Mouse (Mus musculus) CH12.LX (cell line): ENCODE measurements around the gene Mrpl41. TPM values are rescaled to one million over a fixed set of nuclear protein-coding genes. Genes with fewer than 3 reads are reported as not detected.
A peak's percentile ranks its signal among the peaks of the same experiment; 100 is the strongest.

Experiments used
- DNase-seq: peaks from one replicate; pipeline ENCODE4 v3.0.0-alpha.2; 2013; ENCODE audit errors: extremely low read depth
- H3K27ac ChIP-seq: 2 replicates; pipeline ENCODE4 v1.5.1; 2012; ENCODE audit warnings: low read depth, mild to moderate bottlenecking, control low read depth, moderate library complexity; ENCODE audit not compliant: insufficient read depth
- H3K27me3 ChIP-seq: replicated peaks from 2 replicates; pipeline ENCODE3; 2012; ENCODE audit warnings: inconsistent platforms
- H3K36me3 ChIP-seq, 2 experiments: replicated peaks in 1 of 2; 2 replicates each; pipeline versions ENCODE3 to v1.6.1; 2012; ENCODE audit warnings: inconsistent platforms in 1 of 2, low read length in 1 of 2, mild to moderate bottlenecking in 1 of 2, mixed read lengths in 1 of 2, moderate library complexity in 1 of 2; ENCODE audit not compliant: control insufficient read depth in 1 of 2, insufficient read depth in 1 of 2
- H3K4me1 ChIP-seq, 2 experiments: 2 replicates each; pipeline ENCODE4 v1.6.1; 2012; ENCODE audit warnings: inconsistent platforms in 1 of 2, moderate library complexity in 1 of 2; ENCODE audit not compliant: insufficient read depth in 2 of 2, control insufficient read depth in 1 of 2
- H3K4me2 ChIP-seq: 2 replicates; pipeline ENCODE4 v1.6.1; 2012; ENCODE audit warnings: low read depth, mild to moderate bottlenecking, control low read depth; ENCODE audit not compliant: poor library complexity, insufficient read depth, severe bottlenecking
- H3K4me3 ChIP-seq, 3 experiments: fragments of 150-350 bp in 1 of 3; sonication (generic) in 1 of 3; replicated peaks in 1 of 3; 2 replicates each; pipeline versions ENCODE3 to v1.5.1; 2011 to 2012; ENCODE audit warnings: low read depth in 2 of 3, low read length in 2 of 3, mild to moderate bottlenecking in 2 of 3, moderate library complexity in 2 of 3, control low read depth in 1 of 3, improper control_type of control experiment in 1 of 3, inconsistent platforms in 1 of 3, mixed read lengths in 1 of 3; ENCODE audit not compliant: poor library complexity in 1 of 3
- H3K79me2 ChIP-seq: replicated peaks from 2 replicates; pipeline ENCODE4 v1.6.1; 2012; ENCODE audit warnings: mild to moderate bottlenecking, moderate library complexity; ENCODE audit not compliant: control insufficient read depth, poor library complexity, insufficient read depth, severe bottlenecking; ENCODE audit errors: extremely low read depth
- H3K9ac ChIP-seq: 2 replicates; pipeline ENCODE4 v1.6.1; 2012; ENCODE audit warnings: low read depth, mild to moderate bottlenecking, control low read depth, moderate library complexity; ENCODE audit not compliant: insufficient read depth
- H3K9me3 ChIP-seq: replicated peaks from 2 replicates; pipeline ENCODE3; 2012; ENCODE audit warnings: low read length, inconsistent platforms, mixed read lengths
- BHLHE40 ChIP-seq: IDR thresholded peaks from 2 replicates; pipeline ENCODE4 v1.6.1; 2011; ENCODE audit warnings: mild to moderate bottlenecking, low read depth, low read length, improper control_type of control experiment
- CHD1 ChIP-seq: IDR thresholded peaks from 2 replicates; pipeline ENCODE4 v1.6.1; 2012; ENCODE audit warnings: low read depth, low read length, improper control_type of control experiment, inconsistent platforms
- CHD2 ChIP-seq: IDR thresholded peaks from 2 replicates; pipeline ENCODE4 v1.6.1; 2011; ENCODE audit warnings: low read length, improper control_type of control experiment
- CTCF ChIP-seq, 2 experiments: IDR thresholded peaks in 1 of 2; conservative IDR thresholded peaks in 1 of 2; 2 replicates each; pipeline ENCODE4 v1.5.1; 2011 to 2012; ENCODE audit warnings: low read depth in 2 of 2, low read length in 2 of 2, improper control_type of control experiment in 1 of 2, inconsistent platforms in 1 of 2, mild to moderate bottlenecking in 1 of 2, moderate library complexity in 1 of 2
- E2F4 ChIP-seq: IDR thresholded peaks from 2 replicates; pipeline ENCODE4 v1.6.1; 2011; ENCODE audit warnings: low read depth, low read length, improper control_type of control experiment; ENCODE audit not compliant: insufficient replicate concordance
- ELF1 ChIP-seq: IDR thresholded peaks from 2 replicates; pipeline ENCODE4 v1.6.1; 2014; ENCODE audit warnings: low read depth, mild to moderate bottlenecking, inconsistent platforms, low read length, improper control_type of control experiment
- EP300 ChIP-seq: IDR thresholded peaks from 2 replicates; pipeline ENCODE4 v1.6.1; 2011; ENCODE audit warnings: low read length, improper control_type of control experiment
- ETS1 ChIP-seq: conservative IDR thresholded peaks from 2 replicates; pipeline ENCODE4 v1.6.1; 2012; ENCODE audit warnings: low read depth, mild to moderate bottlenecking, inconsistent platforms, low read length, improper control_type of control experiment, moderate library complexity
- GABPA ChIP-seq: IDR thresholded peaks from 2 replicates; pipeline ENCODE4 v1.6.1; 2012; ENCODE audit warnings: low read depth, low read length, improper control_type of control experiment, inconsistent platforms; ENCODE audit not compliant: insufficient replicate concordance
- HCFC1 ChIP-seq: IDR thresholded peaks from 2 replicates; pipeline ENCODE4 v1.6.1; 2012; ENCODE audit warnings: low read depth, mild to moderate bottlenecking, inconsistent platforms, low read length, improper control_type of control experiment
- IRF4 ChIP-seq: IDR thresholded peaks from 2 replicates; pipeline ENCODE4 v1.6.1; 2014; ENCODE audit warnings: low read depth, mild to moderate bottlenecking, inconsistent platforms, low read length, improper control_type of control experiment
- JUN ChIP-seq: IDR thresholded peaks from 2 replicates; pipeline ENCODE4 v1.6.1; 2011; ENCODE audit warnings: low read depth, mild to moderate bottlenecking, low read length, improper control_type of control experiment, moderate library complexity; ENCODE audit not compliant: insufficient read depth
- JUND ChIP-seq: conservative IDR thresholded peaks from 2 replicates; pipeline ENCODE4 v1.6.1; 2011; ENCODE audit warnings: low read depth, low read length, improper control_type of control experiment
- KAT2A ChIP-seq: IDR thresholded peaks from 2 replicates; pipeline ENCODE4 v1.6.1; 2012; ENCODE audit warnings: low read length, improper control_type of control experiment, inconsistent platforms; ENCODE audit not compliant: insufficient replicate concordance
- MAFK ChIP-seq: IDR thresholded peaks from 2 replicates; pipeline ENCODE4 v1.6.1; 2011; ENCODE audit warnings: low read length, improper control_type of control experiment; ENCODE audit not compliant: insufficient replicate concordance
- MAX ChIP-seq: IDR thresholded peaks from 2 replicates; pipeline ENCODE4 v1.6.1; 2011; ENCODE audit warnings: low read length, improper control_type of control experiment
- MAZ ChIP-seq: IDR thresholded peaks from 2 replicates; pipeline ENCODE4 v1.6.1; 2012; ENCODE audit warnings: low read depth, mild to moderate bottlenecking, inconsistent platforms, low read length, improper control_type of control experiment, moderate library complexity
- MEF2A ChIP-seq: IDR thresholded peaks from 2 replicates; pipeline ENCODE4 v1.6.1; 2014; ENCODE audit warnings: low read depth, mild to moderate bottlenecking, inconsistent platforms, low read length, improper control_type of control experiment, borderline replicate concordance
- MXI1 ChIP-seq: IDR thresholded peaks from 2 replicates; pipeline ENCODE4 v1.6.1; 2011; ENCODE audit warnings: mild to moderate bottlenecking, low read depth, low read length, improper control_type of control experiment
- MYC ChIP-seq: IDR thresholded peaks from 2 replicates; pipeline ENCODE4 v1.6.1; 2011; ENCODE audit warnings: low read depth, mild to moderate bottlenecking, improper control_type of control experiment, low read length
- NELFE ChIP-seq: IDR thresholded peaks from 2 replicates; pipeline ENCODE4 v1.6.1; 2011; ENCODE audit warnings: low read depth, low read length, improper control_type of control experiment
- NRF1 ChIP-seq: IDR thresholded peaks from 2 replicates; pipeline ENCODE4 v1.6.1; 2014; ENCODE audit warnings: low read depth, mild to moderate bottlenecking, inconsistent platforms, low read length, improper control_type of control experiment, moderate library complexity
- PAX5 ChIP-seq: IDR thresholded peaks from 2 replicates; pipeline ENCODE4 v1.6.1; 2012; ENCODE audit warnings: low read length, inconsistent platforms, mixed read lengths
- POLR2A ChIP-seq: IDR thresholded peaks from 2 replicates; pipeline ENCODE4 v1.6.1; 2011; ENCODE audit warnings: low read depth, mild to moderate bottlenecking, improper control_type of control experiment, low read length
- POLR2AphosphoS2 ChIP-seq: IDR thresholded peaks from 2 replicates; pipeline ENCODE4 v1.6.1; 2011; ENCODE audit warnings: low read depth, low read length, improper control_type of control experiment
- RAD21 ChIP-seq: IDR thresholded peaks from 2 replicates; pipeline ENCODE4 v1.6.1; 2011; ENCODE audit warnings: low read depth, mild to moderate bottlenecking, low read length, improper control_type of control experiment, moderate library complexity
- RCOR1 ChIP-seq: conservative IDR thresholded peaks from 2 replicates; pipeline ENCODE4 v1.6.1; 2012; ENCODE audit warnings: low read depth, mild to moderate bottlenecking, inconsistent platforms, low read length, improper control_type of control experiment
- SIN3A ChIP-seq: IDR thresholded peaks from 2 replicates; pipeline ENCODE4 v1.6.1; 2012; ENCODE audit warnings: low read length, improper control_type of control experiment, inconsistent platforms
- SMC3 ChIP-seq: IDR thresholded peaks from 2 replicates; pipeline ENCODE4 v1.6.1; 2011; ENCODE audit warnings: low read depth, low read length, improper control_type of control experiment
- TBP ChIP-seq: conservative IDR thresholded peaks from 2 replicates; pipeline ENCODE4 v1.6.1; 2011; ENCODE audit warnings: low read depth, low read length, improper control_type of control experiment
- TCF12 ChIP-seq: IDR thresholded peaks from 2 replicates; pipeline ENCODE4 v1.6.1; 2014; ENCODE audit warnings: low read depth, mild to moderate bottlenecking, inconsistent platforms, low read length, improper control_type of control experiment
- UBTF ChIP-seq: IDR thresholded peaks from 2 replicates; pipeline ENCODE4 v1.6.1; 2012; ENCODE audit warnings: low read depth, mild to moderate bottlenecking, inconsistent platforms, low read length, improper control_type of control experiment, moderate library complexity
- USF1 ChIP-seq: IDR thresholded peaks from 2 replicates; pipeline ENCODE4 v1.6.1; 2014; ENCODE audit warnings: low read depth, mild to moderate bottlenecking, inconsistent platforms, low read length, improper control_type of control experiment
- USF2 ChIP-seq: conservative IDR thresholded peaks from 2 replicates; pipeline ENCODE4 v1.6.1; 2011; ENCODE audit warnings: low read depth, low read length, improper control_type of control experiment
- ZC3H11A ChIP-seq: IDR thresholded peaks from 2 replicates; pipeline ENCODE4 v1.6.1; 2012; ENCODE audit warnings: low read depth, mild to moderate bottlenecking, inconsistent platforms, low read length, improper control_type of control experiment
- ZKSCAN1 ChIP-seq: IDR thresholded peaks from 2 replicates; pipeline ENCODE4 v1.6.1; 2012; ENCODE audit warnings: low read depth, inconsistent platforms, low read length, improper control_type of control experiment, borderline replicate concordance
- ZMIZ1 ChIP-seq: IDR thresholded peaks from 2 replicates; pipeline ENCODE4 v1.6.1; 2012; ENCODE audit warnings: low read depth, mild to moderate bottlenecking, inconsistent platforms, low read length, improper control_type of control experiment
- ZNF384 ChIP-seq: IDR thresholded peaks from 2 replicates; pipeline ENCODE4 v1.6.1; 2012; ENCODE audit warnings: low read depth, low read length, improper control_type of control experiment, inconsistent platforms
- dilution Hi-C: fragments of 300-500 bp; cut with MboI; formaldehyde crosslinking; loops from 2 replicates; pipeline ENCODE4 v1.14.3; 2020; ENCODE audit warnings: low sequenced_read_pairs; ENCODE audit not compliant: extremely low pct_unique_long_range_greater_than_20kb, extremely low pct_ligation_motif_present
- in situ Hi-C: fragments of 300-500 bp; cut with MboI; formaldehyde crosslinking; loops from 3 replicates; pipeline ENCODE4 v1.14.3; 2019; ENCODE audit warnings: low sequenced_read_pairs, low pct_ligation_motif_present, low pct_unique_long_range_greater_than_20kb, mixed read lengths
- polyA plus RNA-seq: library from polyadenylated mRNA; unstranded; fragments of >175 nt; gene quantifications from 2 replicates; pipeline ENCODE4 v1.2.1, GENCODE M21; 2012; ENCODE audit warnings: low read depth; ENCODE audit not compliant: insufficient read length
- total RNA-seq, 2 experiments: library from RNA; depleted of rRNA; stranded (reverse); fragments of 300-350 nt in 1 of 2; fragments of >200 nt in 1 of 2; gene quantifications; 2 replicates each; pipeline ENCODE4 v1.2.3; 2012 to 2014

Mrpl41 gene
- total and polyA plus RNA-seq, 3 experiments = 58.3 to 118 (median 77.8) TPM

GRCm38 (mm10) chr2:24949421-24950188 is 25.3 kb downstream of the Mrpl41 start, which contains the start of gene Zmynd19:
Gene Zmynd19 (plus strand): TSS chr2:24949792.
- peak within 1 kb of the TSS; percentile 91 for H3K9ac ChIP-seq
- peaks cover 4 to 36% of the 10 kb centered on the region in 2 experiments; a peak in 3 of 4 replicates for H3K4me1 ChIP-seq
- peak within 1 kb of the TSS; percentile 57 to 97 (median 85) for H3K4me3 ChIP-seq
- peak; percentile 94 for DNase-seq
- dilution Hi-C loops = no loop called here
- in situ Hi-C loops = no loop called here
- H3K36me3 ChIP-seq = peaks cover 21 to 31% of the 10 kb centered on the region in 2 experiments
- H3K4me2 ChIP-seq = peak within 1 kb of the TSS; percentile 73
- 0 out of 2 replicates have a peak within 1 kb of the TSS, but pooled peaks have one; percentile 16 for H3K27ac ChIP-seq
- H3K27me3 ChIP-seq = peaks cover 5% of the 10 kb centered on the region
- H3K79me2 ChIP-seq = peaks cover 22% of the 10 kb centered on the region
- TF ChIP-seq JUND (no peak), POLR2A (peak; percentile 86), NELFE (peak; percentile 77), POLR2AphosphoS2 (no peak), PAX5 (no peak), ZC3H11A (no peak), SIN3A (peak; percentile 94), MYC (peak; percentile 77; the same call in 1 of the 2 replicates), NRF1 (peak; percentile 99), GABPA (no peak), TBP (0 out of 2 replicates have a peak, but pooled peaks have one; percentile 23), USF1 (no peak), MAX (no peak), IRF4 (no peak), HCFC1 (peak; percentile 74), ELF1 (peak; percentile 65; the same call in 1 of the 2 replicates), CHD1 (no peak), BHLHE40 (peak; percentile 39; the same call in 1 of the 2 replicates), MAFK (no peak), EP300 (no peak), UBTF (no peak), MEF2A (peak; percentile 39; the same call in 1 of the 2 replicates), ZKSCAN1 (peak; percentile 45; the same call in 1 of the 2 replicates), RAD21 (no peak), ETS1 (no peak), E2F4 (peak; percentile 93), ZMIZ1 (peak; percentile 79), KAT2A (peak; percentile 74; the same call in 1 of the 2 replicates), ZNF384 (no peak), MAZ (peak; percentile 69; the same call in 1 of the 2 replicates), RCOR1 (no peak), CHD2 (peak; percentile 92), CTCF (conservative IDR thresholded peaks at IDR 0.05 in 1 of 2, IDR thresholded peaks at IDR 0.05 in 1 of 2; ENCODE audit: low read depth in 2 of 2, low read length in 2 of 2) (no peak), JUN (no peak), MXI1 (peak; percentile 92), USF2 (no peak), TCF12 (peak; percentile 80), SMC3 (no peak)
- H3K9me3 ChIP-seq = no peaks in the 10 kb centered on the region
